Mouse (Mus musculus) adrenal gland, postnatal 36 days (tissue): ENCODE results near the gene Il31. TPM values are rescaled to one million over a fixed set of nuclear protein-coding genes. Genes with fewer than 3 reads are reported as not detected.

Experiments used
- DNase-seq, 2 experiments: peaks; one replicate each; pipeline ENCODE4 v3.0.0; 2021; ENCODE audit warnings: mixed read lengths in 1 of 2
- microRNA-seq: library from miRNA; unstranded; fragments of <30 nt; microRNA quantifications from one replicate; pipeline ENCODE4 v1.2.0, GENCODE M21; 2021
- total RNA-seq, 2 experiments: library from RNA; stranded (reverse); gene quantifications; 2 replicates each; pipeline ENCODE4 v1.2.3; 2021

Gene Il31
- total RNA-seq, 2 experiments from 2014 or later = not detected

GRCm38 (mm10) chr5:123473817-123474216 lies 15.5 kb downstream of the Il31 start:
- no peak for DNase-seq

- DNase-seq = no peak
These were observed 18.4 kb downstream of the Il31 start for GRCm38 (mm10) chr5:123470784-123471400.

GRCm38 (mm10) chr5:123464638-123465037 lies 24.7 kb downstream of the Il31 start:
- DNase-seq = no peak

GRCm38 (mm10) chr5:123461420-123461819 lies 27.9 kb downstream of the Il31 start:
- no peak for DNase-seq

- DNase-seq = no peak
These were observed 37.4 kb downstream of the Il31 start for GRCm38 (mm10) chr5:123451886-123452285.

- DNase-seq = no peak
These were observed 44.4 kb downstream of the Il31 start for GRCm38 (mm10) chr5:123444849-123445334.

- DNase-seq = peak; percentile 69 to 77
These were observed 45.2 kb downstream of the Il31 start for GRCm38 (mm10) chr5:123444069-123444468.

- no peak for DNase-seq
These were observed 47.0 kb downstream of the Il31 start for GRCm38 (mm10) chr5:123442283-123442682.

- DNase-seq = no peak
These were observed 48.6 kb downstream of the Il31 start for GRCm38 (mm10) chr5:123440664-123441063.

GRCm38 (mm10) chr5:123439941-123440340 lies 49.3 kb downstream of the Il31 start:
- peak; percentile 49 to 58 for DNase-seq

- DNase-seq = no peak
These were observed 50.0 kb downstream of the Il31 start for GRCm38 (mm10) chr5:123439312-123439711.

- no peak for DNase-seq
These were observed 50.9 kb downstream of the Il31 start for GRCm38 (mm10) chr5:123438381-123438780.

- DNase-seq = peak; percentile 27 to 63
These were observed 52.5 kb downstream of the Il31 start for GRCm38 (mm10) chr5:123436780-123437175.

- DNase-seq = no peak
These were observed 53.1 kb downstream of the Il31 start for GRCm38 (mm10) chr5:123436071-123436779.

GRCm38 (mm10) chr5:123432305-123432874 lies 56.9 kb downstream of the Il31 start:
- DNase-seq = no peak

GRCm38 (mm10) chr5:123431524-123432304 lies 57.6 kb downstream of the Il31 start:
- DNase-seq = peak; percentile 80 to 82

Small RNAs within 50 kb of the gene (microRNA-seq; reads per million reads assigned to microRNA genes)
- 5.0 reads per million, percentile 13 among the genes with 10 or more reads in this experiment for gene Mir7647

Other genes starting within 250 kb of the Il31 start
- 1 to 10 TPM in 1 of 2 experiments, under 1 TPM in 1; 0.89 to 1.5 TPM for gene Wdr66, start 237.4 kb downstream of the Il31 start, total RNA-seq
- gene Bcl7a, start 145.7 kb downstream of the Il31 start, total RNA-seq = 10 to 100 TPM in 1 of 2 experiments, 1 to 10 TPM in 1; 7.0 to 10.1 TPM
- gene Mlxip, start 94.7 kb downstream of the Il31 start, total RNA-seq = 10 to 100 TPM; 22.7 to 25.9 TPM
- not detected for gene Lrrc43, start 184 bp downstream of the Il31 start, total RNA-seq
- under 1 TPM; 0.26 to 0.36 TPM for gene B3gnt4, start 21.0 kb upstream of the Il31 start, total RNA-seq
- gene Diablo, start 34.7 kb upstream of the Il31 start, total RNA-seq = 10 to 100 TPM; 75.7 to 76.8 TPM
- gene Gm49027, start 36.0 kb upstream of the Il31 start, total RNA-seq = 1 to 10 TPM; 7.7 to 9.4 TPM
- 10 to 100 TPM; 37.4 to 43.4 TPM for gene Vps33a, start 83.5 kb upstream of the Il31 start, total RNA-seq
- gene Clip1, start 195.1 kb upstream of the Il31 start, total RNA-seq = 10 to 100 TPM; 70.7 to 75.3 TPM
- 10 to 100 TPM; 37.1 to 44.4 TPM for gene Zcchc8, start 231.6 kb upstream of the Il31 start, total RNA-seq